Mouse (Mus musculus) left cerebral cortex, adult 2 months (tissue): ENCODE measurements at regions not wholly inside any gene's neighbourhood (a gene's known extent, or its start where the extent isn't known, plus 50 kb on each side); places are given as distances from the start of the nearest gene placed in this dataset.

Experiments used
- DNase-seq, 2 experiments: peaks; one replicate each; pipeline ENCODE4 v3.0.0; 2021 to 2022; ENCODE audit warnings: low spot score in 2 of 2, mixed read lengths in 1 of 2; ENCODE audit errors: extremely low spot score in 1 of 2
- H3K27ac ChIP-seq: fragments of 200-600 bp; 2 replicates; pipeline ENCODE4 v1.8.1; 2022
- H3K4me3 ChIP-seq: fragments of 200-600 bp; 2 replicates; pipeline ENCODE4 v1.8.1; 2022
- CTCF ChIP-seq: fragments of 200-600 bp; IDR thresholded peaks from 2 replicates; pipeline ENCODE4 v1.8.1; 2022; ENCODE audit warnings: antibody characterized with exemption, mild to moderate bottlenecking, moderate library complexity
- intact Hi-C: fragments of 180-260 bp; cut with DNase I; formaldehyde crosslinking; loops from one replicate; pipeline ENCODE4 v1.15.1; 2025

DNA sequence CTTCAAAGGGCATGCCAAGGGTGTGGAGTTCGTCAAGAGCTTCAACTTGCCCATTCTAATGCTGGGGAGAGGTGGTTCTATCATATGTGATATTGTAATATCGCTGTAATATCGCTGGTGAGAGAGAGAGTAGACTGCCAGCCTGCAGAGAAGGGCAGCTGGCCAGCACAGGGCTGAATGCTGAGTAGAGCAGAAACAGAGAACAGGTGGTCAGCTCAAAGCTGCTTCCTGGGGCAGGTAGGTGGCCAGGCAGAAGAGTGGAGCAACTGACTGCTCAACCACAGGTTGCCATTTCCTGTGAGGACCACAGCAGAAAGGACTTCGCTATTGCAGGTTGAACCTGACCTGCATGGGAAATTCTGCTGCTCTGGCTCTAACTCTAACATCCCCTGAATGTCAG, 108.5 kb upstream of the Hs6st1 start:
- Histone ChIP-seq H3K4me3 (no peak overlapping the region), H3K27ac (no peak overlapping the region)
- intact Hi-C loops: no loop called here
- DNase-seq: no peak
- no peak for TF ChIP-seq CTCF

- H3K4me3 ChIP-seq: no peak overlapping the region
- DNase-seq: no peak
- TF ChIP-seq CTCF: no peak
- intact Hi-C loops: no loop called here
- H3K27ac ChIP-seq: no peak overlapping the region
Measured at GRCm38 (mm10) chr1:35960844-35961243, 107.4 kb upstream of the Hs6st1 start.

GRCm38 (mm10) chr1:35961923-35962322, 106.3 kb upstream of the Hs6st1 start:
- no peak for TF ChIP-seq CTCF
- no peak overlapping the region for H3K27ac ChIP-seq
- DNase-seq: no peak
- no peak overlapping the region for H3K4me3 ChIP-seq
- intact Hi-C loops: no loop called here

- no peak for DNase-seq
- Histone ChIP-seq H3K27ac (no peak overlapping the region), H3K4me3 (no peak overlapping the region)
- no peak for TF ChIP-seq CTCF
- intact Hi-C loops: no loop called here
Measured at GRCm38 (mm10) chr1:35968489-35968888, 99.7 kb upstream of the Hs6st1 start.

DNA sequence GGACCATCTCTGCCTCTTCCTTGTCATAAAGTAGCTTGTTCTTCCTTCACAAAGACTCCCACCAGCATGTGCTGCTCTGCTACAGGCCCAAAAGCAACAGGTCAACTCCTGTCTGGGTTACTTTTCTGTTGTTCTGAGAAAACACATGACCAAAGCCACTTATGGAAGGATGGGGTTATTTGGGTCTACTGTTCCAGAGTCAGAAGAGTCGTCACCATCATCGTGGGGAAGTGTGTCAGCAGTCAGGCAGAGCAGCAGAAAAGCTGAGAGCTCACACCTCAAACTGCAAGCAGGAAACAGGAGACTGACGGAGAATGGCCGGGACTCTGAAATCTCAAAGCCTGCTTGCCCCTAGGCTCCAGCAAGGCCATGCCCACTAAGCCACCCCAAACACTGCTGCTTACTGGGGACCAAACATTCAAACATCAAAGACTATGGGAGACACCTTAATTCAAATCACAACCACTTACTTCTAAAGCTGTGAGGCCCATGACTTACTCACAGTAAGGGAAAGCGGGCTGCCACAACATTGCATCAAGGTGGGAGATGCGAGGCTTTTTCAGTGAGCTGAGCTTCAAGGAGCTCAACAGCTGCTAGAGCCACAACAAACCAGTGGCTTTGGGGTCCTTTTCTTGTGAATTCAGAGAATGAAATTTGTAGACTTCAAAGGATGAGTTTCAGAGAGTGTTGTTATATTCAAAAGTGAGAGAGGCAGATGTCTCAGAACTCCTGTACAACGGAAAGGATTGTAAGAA, 96.6 kb upstream of the Hs6st1 start:
- H3K4me3 ChIP-seq: no peak overlapping the region
- DNase-seq: no peak
- no peak for TF ChIP-seq CTCF
- intact Hi-C loops: no loop called here
- no peak overlapping the region for H3K27ac ChIP-seq

DNA sequence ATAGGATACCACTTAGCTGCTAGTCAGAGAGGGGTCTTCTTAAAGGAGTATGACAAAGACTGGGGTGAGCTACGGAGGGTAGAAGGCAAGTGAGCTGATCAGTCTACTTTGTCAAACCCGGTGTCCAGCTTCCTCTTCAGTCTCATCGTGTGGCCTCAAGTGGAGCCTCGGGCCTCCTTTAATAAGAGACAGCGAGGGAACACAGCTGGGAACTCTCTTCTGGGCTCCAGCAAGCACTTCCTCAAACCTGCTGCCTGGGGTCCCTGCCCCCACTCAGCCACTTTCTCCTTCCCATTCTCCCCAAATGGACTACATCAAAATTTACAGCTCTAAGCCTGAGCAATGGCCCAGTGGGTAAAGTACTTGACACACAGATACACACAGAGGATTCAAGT, 96.0 kb upstream of the Hs6st1 start:
- Histone ChIP-seq H3K27ac (no peak overlapping the region), H3K4me3 (no peak overlapping the region)
- no peak for DNase-seq
- no peak for TF ChIP-seq CTCF
- intact Hi-C loops: no loop called here

DNA sequence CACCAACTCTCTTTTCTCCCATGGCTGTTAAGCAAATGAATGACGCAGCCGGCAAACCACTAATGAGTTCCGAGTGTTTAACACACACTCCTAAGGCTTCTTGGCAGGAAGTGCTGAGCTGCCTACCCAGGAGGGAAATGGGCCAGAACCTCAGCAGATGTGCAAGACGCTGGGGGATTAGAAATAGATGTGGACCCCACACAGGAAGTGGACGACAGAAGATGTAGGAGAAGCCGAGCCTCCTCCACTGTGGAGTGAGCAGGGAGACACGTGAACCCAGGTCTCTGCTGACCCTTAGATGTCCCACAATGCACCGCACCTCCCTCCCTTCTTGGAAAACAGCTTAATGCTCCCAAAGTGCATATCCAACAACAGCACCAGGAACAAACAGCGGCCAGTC, 94.8 kb upstream of the Hs6st1 start:
- TF ChIP-seq CTCF: no peak
- no peak for DNase-seq
- Histone ChIP-seq H3K27ac (no peak overlapping the region), H3K4me3 (no peak overlapping the region)
- intact Hi-C loops: no loop called here

- intact Hi-C loops: no loop called here
- no peak for DNase-seq
- Histone ChIP-seq H3K4me3 (no peak overlapping the region), H3K27ac (no peak overlapping the region)
- no peak for TF ChIP-seq CTCF
Measured at GRCm38 (mm10) chr1:35975611-35976208, 92.5 kb upstream of the Hs6st1 start.

GRCm38 (mm10) chr1:35976528-35976927, 91.7 kb upstream of the Hs6st1 start:
- intact Hi-C loops: no loop called here
- no peak for TF ChIP-seq CTCF
- H3K27ac ChIP-seq: no peak overlapping the region
- no peak for DNase-seq
- H3K4me3 ChIP-seq: no peak overlapping the region

DNA sequence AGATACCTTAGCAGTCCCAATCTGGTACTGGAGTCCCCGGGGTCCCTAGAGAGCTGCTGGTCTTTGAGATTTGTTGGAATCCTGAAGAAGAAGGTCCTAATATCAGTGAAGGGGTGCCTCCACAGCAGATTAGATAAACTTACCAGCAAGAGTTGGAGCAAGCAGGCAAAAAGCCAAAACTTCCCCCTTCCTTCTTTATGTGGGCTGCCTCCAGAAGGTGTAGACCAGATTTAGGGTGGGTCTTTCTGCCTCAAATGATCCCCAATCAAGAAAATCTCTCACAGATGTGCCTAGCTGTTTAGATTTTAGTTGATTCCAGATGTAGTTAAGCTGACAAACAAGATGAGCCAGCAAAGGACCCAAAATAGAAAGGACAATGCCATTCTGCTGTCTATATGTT, 90.1 kb upstream of the Hs6st1 start:
- TF ChIP-seq CTCF: no peak

GRCm38 (mm10) chr1:35978766-35979165, 89.4 kb upstream of the Hs6st1 start:
- Histone ChIP-seq H3K4me3 (no peak overlapping the region), H3K27ac (no peak overlapping the region)
- TF ChIP-seq CTCF: no peak
- intact Hi-C loops: no loop called here
- DNase-seq: no peak

More for the DNA sequence above, 90.1 kb upstream of the Hs6st1 start:
- DNase-seq: no peak
- H3K27ac ChIP-seq: no peak overlapping the region
- no peak overlapping the region for H3K4me3 ChIP-seq
- intact Hi-C loops: no loop called here

DNA sequence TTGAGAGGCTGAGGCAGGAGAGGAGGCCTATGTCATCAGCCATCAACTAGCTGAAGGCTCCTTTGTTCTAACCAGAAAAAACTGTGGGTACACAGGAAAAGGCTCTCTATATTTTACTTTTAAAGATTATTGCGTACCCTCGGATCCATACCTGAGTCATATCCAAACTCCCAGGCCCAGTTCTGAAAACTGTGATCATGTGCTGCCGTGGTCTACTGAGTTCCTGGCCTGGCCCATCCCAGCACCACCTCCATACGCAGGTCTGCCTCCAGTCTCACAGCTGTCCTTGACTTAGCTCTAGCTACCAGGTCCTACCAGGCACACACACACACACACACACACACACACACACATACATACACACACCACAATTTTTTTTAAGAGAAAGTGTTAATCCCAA, 87.0 kb upstream of the Hs6st1 start:
- no peak for TF ChIP-seq CTCF
- intact Hi-C loops: no loop called here
- no peak for DNase-seq

DNA sequence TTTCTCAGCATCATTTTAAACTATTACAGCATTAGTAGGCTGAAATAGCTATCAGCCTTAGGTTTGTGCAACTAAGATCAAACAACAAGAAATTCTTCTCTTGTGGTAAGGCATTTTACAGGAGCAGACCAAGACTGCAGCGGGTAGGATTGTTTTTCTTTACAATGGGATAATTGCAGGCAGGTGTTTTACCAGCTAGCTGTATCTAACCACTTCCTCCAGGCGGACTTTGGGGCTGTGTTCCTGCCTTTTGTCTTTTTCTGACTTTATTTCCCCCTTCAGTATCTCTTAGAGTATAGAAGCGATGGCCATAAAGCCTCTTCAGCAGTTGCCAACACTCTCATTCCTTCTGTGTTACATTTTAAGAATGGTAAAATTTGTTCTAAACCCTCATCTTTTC, 84.8 kb upstream of the Hs6st1 start:
- DNase-seq: no peak
- Histone ChIP-seq H3K4me3 (no peak overlapping the region), H3K27ac (no peak overlapping the region)
- intact Hi-C loops: no loop called here
- TF ChIP-seq CTCF: no peak

More for the DNA sequence above, 87.0 kb upstream of the Hs6st1 start:
- Histone ChIP-seq H3K27ac (no peak overlapping the region), H3K4me3 (no peak overlapping the region)
